Mouse (Mus musculus): ENCODE measurements around the gene Rtp3. TPM values are rescaled to one million over a fixed set of nuclear protein-coding genes. Genes with fewer than 3 reads are reported as not detected.

Gene Rtp3
- polyA plus RNA-seq, 1 experiment from 2014 or later, result 0.24 TPM

DNA sequence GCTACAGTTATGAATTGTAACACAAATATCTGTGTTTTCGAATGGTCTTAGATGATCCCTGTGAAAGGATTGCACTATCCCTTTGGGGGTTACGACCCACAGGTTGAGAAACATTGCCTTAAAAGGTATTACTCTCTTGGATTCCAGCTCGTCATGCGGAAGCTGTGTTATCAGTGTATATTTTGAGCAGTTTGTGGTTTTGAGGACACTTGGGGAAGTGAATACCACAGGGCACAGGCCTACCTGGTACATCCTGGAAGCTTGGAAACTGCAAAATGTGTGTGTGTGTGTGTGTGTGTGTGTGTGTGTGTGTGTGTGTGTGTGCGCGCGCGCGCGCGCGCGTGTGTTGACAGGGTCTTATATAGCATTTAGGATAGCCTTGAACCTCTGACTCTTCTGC is 38.5 kb downstream of the Rtp3 start:
- Histone ChIP-seq H3K9ac (no peak overlapping the region), H3K27ac (no peak overlapping the region), H3K27me3 (replicated peaks) (peaks cover 12% of the 10 kb centered on the region), H3K4me2 (replicated peaks) (no peak overlapping the region), H3K9me3 (no peaks in the 10 kb centered on the region), H3K36me3 (no peaks in the 10 kb centered on the region), H3K4me3 (replicated peaks) (no peak overlapping the region), H3K4me1 (replicated peaks) (no peaks in the 10 kb centered on the region)
- 91% methylated on average over 13 of the region's 13 CpGs for WGBS
- no peak for ATAC-seq

DNA sequence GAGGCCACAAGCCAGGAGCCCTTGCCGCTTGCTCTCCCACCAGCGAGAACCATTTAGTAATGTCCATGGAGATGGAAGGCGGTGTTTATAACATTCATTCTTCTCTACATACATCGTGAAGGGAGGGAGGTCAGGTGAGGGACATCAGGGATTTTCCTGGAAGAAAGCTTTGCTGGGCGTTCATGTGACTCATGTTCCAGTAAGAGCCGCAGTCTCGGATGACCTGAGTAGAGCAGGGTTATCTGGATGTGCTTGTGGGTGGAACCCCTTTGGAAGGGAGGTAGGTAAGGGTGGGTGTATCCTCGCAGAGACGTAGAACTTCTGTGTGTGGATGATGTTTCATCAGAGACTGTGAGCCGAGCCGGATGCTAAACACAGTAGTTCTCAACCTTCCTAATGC is 39.0 kb downstream of the Rtp3 start, which contains the start of gene Lrrc2:
Lrrc2 (plus strand) TSS at position 149 of the 400 bp plus-strand sequence.
- no peak for ATAC-seq
- H3K4me3 ChIP-seq (replicated peaks), result no peak within 1 kb of the TSS
- H3K36me3 ChIP-seq, result no peaks in the 10 kb centered on the region
- no peak within 1 kb of the TSS for H3K4me2 ChIP-seq (replicated peaks)
- H3K4me1 ChIP-seq (replicated peaks), result no peaks in the 10 kb centered on the region
- H3K9ac ChIP-seq, result no peak within 1 kb of the TSS
- no peak within 1 kb of the TSS for H3K27ac ChIP-seq
- 73% methylated on average over 11 of the region's 11 CpGs for WGBS
- H3K9me3 ChIP-seq, result no peaks in the 10 kb centered on the region
- peaks cover 17% of the 10 kb centered on the region for H3K27me3 ChIP-seq (replicated peaks)

GRCm38 (mm10) chr9:110950109-110950508 is 40.3 kb downstream of the Rtp3 start:
- WGBS, result 96% methylated on average over 3 of the region's 3 CpGs
- Histone ChIP-seq H3K4me3 (replicated peaks) (no peak overlapping the region), H3K9ac (no peak overlapping the region), H3K27me3 (replicated peaks) (peaks cover 23% of the 10 kb centered on the region), H3K4me2 (replicated peaks) (no peak overlapping the region), H3K4me1 (replicated peaks) (no peaks in the 10 kb centered on the region), H3K36me3 (no peaks in the 10 kb centered on the region), H3K9me3 (no peaks in the 10 kb centered on the region), H3K27ac (no peak overlapping the region)
- ATAC-seq, result no peak

- no peak overlapping the region for H3K4me3 ChIP-seq (replicated peaks)
- H3K27me3 ChIP-seq (replicated peaks), result peaks cover 23% of the 10 kb centered on the region
- H3K27ac ChIP-seq, result no peak overlapping the region
- no peak for ATAC-seq
- H3K4me1 ChIP-seq (replicated peaks), result no peaks in the 10 kb centered on the region
- no peaks in the 10 kb centered on the region for H3K36me3 ChIP-seq
- WGBS, result 48% methylated on average over 8 of the region's 8 CpGs
- H3K9ac ChIP-seq, result no peak overlapping the region
- H3K9me3 ChIP-seq, result no peaks in the 10 kb centered on the region
- no peak overlapping the region for H3K4me2 ChIP-seq (replicated peaks)
Observed at GRCm38 (mm10) chr9:110948813-110949310, 41.5 kb downstream of the Rtp3 start.

DNA sequence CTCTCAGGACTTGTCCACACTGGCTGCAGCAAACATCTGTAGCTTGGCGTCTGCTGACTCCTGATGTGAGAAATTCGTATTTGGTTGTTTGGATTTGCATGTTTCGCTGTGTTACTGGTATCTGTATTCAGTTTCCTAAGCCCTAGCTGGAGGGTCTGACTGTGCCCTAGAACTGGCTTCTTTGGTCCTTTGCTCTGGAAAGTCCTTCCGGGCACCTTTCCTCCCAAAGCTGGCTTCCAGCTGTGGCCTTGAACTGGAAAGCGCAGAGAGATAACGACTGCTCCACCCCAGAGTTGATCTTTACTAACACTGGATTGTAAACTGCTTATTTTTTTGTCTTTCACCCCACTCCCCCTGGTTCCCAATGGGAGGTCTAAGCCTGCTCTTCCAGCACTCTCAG is 42.5 kb downstream of the Rtp3 start:
- H3K4me3 ChIP-seq (replicated peaks), result no peak overlapping the region
- no peak for ATAC-seq
- H3K36me3 ChIP-seq, result no peaks in the 10 kb centered on the region
- H3K4me2 ChIP-seq (replicated peaks), result no peak overlapping the region
- H3K27me3 ChIP-seq (replicated peaks), result peaks cover 20% of the 10 kb centered on the region
- WGBS, result 51% methylated on average over 6 of the region's 6 CpGs
- H3K9me3 ChIP-seq, result no peaks in the 10 kb centered on the region
- no peak overlapping the region for H3K9ac ChIP-seq
- H3K4me1 ChIP-seq (replicated peaks), result no peaks in the 10 kb centered on the region
- H3K27ac ChIP-seq, result no peak overlapping the region

- Histone ChIP-seq H3K27me3 (replicated peaks) (peaks cover 20% of the 10 kb centered on the region), H3K4me2 (replicated peaks) (no peak overlapping the region), H3K9ac (no peak overlapping the region), H3K9me3 (no peaks in the 10 kb centered on the region), H3K4me1 (replicated peaks) (no peaks in the 10 kb centered on the region), H3K36me3 (no peaks in the 10 kb centered on the region), H3K27ac (no peak overlapping the region), H3K4me3 (replicated peaks) (no peak overlapping the region)
- no peak for ATAC-seq
- WGBS, result 31% methylated on average over 6 of the region's 6 CpGs
Observed at GRCm38 (mm10) chr9:110947261-110947661, 43.1 kb downstream of the Rtp3 start.

- WGBS, result 37% methylated on average over 20 of the region's 20 CpGs
Observed at GRCm38 (mm10) chr9:110946548-110947044, 43.8 kb downstream of the Rtp3 start.

GRCm38 (mm10) chr9:110945926-110946325 is 44.5 kb downstream of the Rtp3 start, which contains the start of gene Tdgf1:
TSS of gene Tdgf1 (minus strand) at chr9:110946158.
- Histone ChIP-seq H3K4me2 (replicated peaks) (no peak within 1 kb of the TSS; the same call in 1 of the 2 replicates), H3K27me3 (replicated peaks) (peaks cover 20% of the 10 kb centered on the region), H3K4me3 (replicated peaks) (no peak within 1 kb of the TSS), H3K27ac (no peak within 1 kb of the TSS), H3K36me3 (no peaks in the 10 kb centered on the region), H3K9me3 (no peaks in the 10 kb centered on the region), H3K9ac (no peak within 1 kb of the TSS), H3K4me1 (replicated peaks) (no peaks in the 10 kb centered on the region)
- 19% methylated on average over 11 of the region's 11 CpGs for whole genome bisulfite sequencing
- ATAC-seq, result no peak

More at GRCm38 (mm10) chr9:110946548-110947044, 43.8 kb downstream of the Rtp3 start:
- H3K4me1 ChIP-seq (replicated peaks), result no peaks in the 10 kb centered on the region
- no peaks in the 10 kb centered on the region for H3K9me3 ChIP-seq
- H3K36me3 ChIP-seq, result no peaks in the 10 kb centered on the region
- H3K4me2 ChIP-seq (replicated peaks), result no peak overlapping the region
- no peak overlapping the region for H3K9ac ChIP-seq
- H3K4me3 ChIP-seq (replicated peaks), result no peak overlapping the region
- H3K27ac ChIP-seq, result no peak overlapping the region
- peaks cover 20% of the 10 kb centered on the region for H3K27me3 ChIP-seq (replicated peaks)
- no peak for ATAC-seq

DNA sequence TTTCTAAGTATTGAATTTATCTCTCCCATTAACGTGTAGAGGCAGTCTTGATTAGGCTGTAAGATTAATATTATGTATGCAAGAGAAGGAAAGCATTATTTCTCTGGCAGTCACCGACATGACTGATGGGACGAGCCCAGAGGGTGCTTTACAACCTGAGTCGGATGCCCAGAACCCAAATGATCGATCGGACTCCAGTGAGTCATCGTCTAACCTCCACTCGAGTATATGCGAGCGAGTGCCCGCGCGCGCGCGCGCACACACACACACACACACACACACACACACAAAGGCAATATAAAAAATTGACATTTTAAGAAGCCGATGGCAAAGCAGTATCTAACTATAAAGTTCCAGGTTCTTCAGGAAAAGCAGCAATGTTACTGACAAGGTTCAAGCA is 45.0 kb downstream of the Rtp3 start:
- H3K4me1 ChIP-seq (replicated peaks), result no peaks in the 10 kb centered on the region
- H3K9me3 ChIP-seq, result no peaks in the 10 kb centered on the region
- ATAC-seq, result no peak
- no peaks in the 10 kb centered on the region for H3K36me3 ChIP-seq
- H3K9ac ChIP-seq, result no peak overlapping the region
- H3K4me2 ChIP-seq (replicated peaks), result no peak overlapping the region; the same call in 1 of the 2 replicates
- H3K27ac ChIP-seq, result no peak overlapping the region
- H3K4me3 ChIP-seq (replicated peaks), result no peak overlapping the region
- H3K27me3 ChIP-seq (replicated peaks), result peaks cover 20% of the 10 kb centered on the region
- WGBS, result 10% methylated on average over 18 of the region's 18 CpGs

- ATAC-seq, result no peak
- Histone ChIP-seq H3K27ac (no peak overlapping the region), H3K27me3 (replicated peaks) (peaks cover 20% of the 10 kb centered on the region), H3K9me3 (no peaks in the 10 kb centered on the region), H3K9ac (no peak overlapping the region), H3K4me1 (replicated peaks) (no peaks in the 10 kb centered on the region), H3K4me2 (replicated peaks) (no peak overlapping the region), H3K36me3 (no peaks in the 10 kb centered on the region), H3K4me3 (replicated peaks) (no peak overlapping the region)
- 34% methylated on average over 13 of the region's 13 CpGs for WGBS
Observed at GRCm38 (mm10) chr9:110944265-110944664, 46.1 kb downstream of the Rtp3 start.

- Histone ChIP-seq H3K4me2 (replicated peaks) (no peak overlapping the region), H3K9me3 (no peaks in the 10 kb centered on the region), H3K9ac (no peak overlapping the region), H3K27ac (no peak overlapping the region), H3K36me3 (no peaks in the 10 kb centered on the region), H3K27me3 (replicated peaks) (no peaks in the 10 kb centered on the region), H3K4me1 (replicated peaks) (no peaks in the 10 kb centered on the region), H3K4me3 (replicated peaks) (no peak overlapping the region)
- ATAC-seq, result no peak
- WGBS, result 69% methylated on average over 12 of the region's 12 CpGs
Observed at GRCm38 (mm10) chr9:110937506-110938490, 52.6 kb downstream of the Rtp3 start.

GRCm38 (mm10) chr9:110935941-110936340 is 54.4 kb downstream of the Rtp3 start:
- Histone ChIP-seq H3K27me3 (replicated peaks) (no peaks in the 10 kb centered on the region), H3K4me3 (replicated peaks) (no peak overlapping the region), H3K36me3 (no peaks in the 10 kb centered on the region), H3K4me1 (replicated peaks) (no peaks in the 10 kb centered on the region), H3K4me2 (replicated peaks) (no peak overlapping the region), H3K9me3 (no peaks in the 10 kb centered on the region), H3K9ac (no peak overlapping the region), H3K27ac (no peak overlapping the region)
- no peak for ATAC-seq
- WGBS, result 84% methylated on average over 7 of the region's 7 CpGs

Data from intestine, embryonic 15.5 days (tissue).